Mouse (Mus musculus) spleen, adult 2 months (tissue): ENCODE results near the gene Rab4a.

ENCODE experiments used
- CTCF ChIP-seq: fragments of 200-500 bp; IDR thresholded peaks from 2 replicates; pipeline ENCODE4 v1.5.1; 2011; ENCODE audit warnings: mild to moderate bottlenecking, inconsistent platforms; ENCODE audit not compliant: insufficient read depth, insufficient read length, insufficient replicate concordance; ENCODE audit errors: extremely low read depth
- POLR2A ChIP-seq: fragments of 200-500 bp; IDR thresholded peaks from 2 replicates; pipeline ENCODE4 v1.6.1; 2011; ENCODE audit warnings: low read depth, low read length, inconsistent platforms

DNA sequence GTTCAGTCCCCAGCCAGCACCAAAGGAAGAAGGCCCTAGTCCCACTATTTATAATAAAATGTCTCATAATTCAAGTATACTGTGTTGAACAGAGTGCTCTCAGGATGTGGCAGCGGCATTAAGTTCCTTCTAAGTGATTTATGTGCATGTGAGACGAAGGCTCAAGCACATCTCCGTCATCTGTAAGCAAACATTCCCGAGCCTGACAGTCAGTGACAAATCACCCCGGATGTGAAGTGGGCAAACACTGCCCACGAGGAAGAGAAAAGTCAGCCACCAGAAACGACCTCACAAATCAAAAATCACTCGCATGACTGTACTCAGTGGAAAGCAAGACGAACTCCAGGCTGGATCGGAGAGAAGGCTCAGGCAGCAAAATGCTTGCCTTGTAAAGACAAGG lies 11.9 kb upstream of the Rab4a start:
- TF ChIP-seq CTCF: no peak
- TF ChIP-seq POLR2A: no peak
